In the genomic region with DNA sequence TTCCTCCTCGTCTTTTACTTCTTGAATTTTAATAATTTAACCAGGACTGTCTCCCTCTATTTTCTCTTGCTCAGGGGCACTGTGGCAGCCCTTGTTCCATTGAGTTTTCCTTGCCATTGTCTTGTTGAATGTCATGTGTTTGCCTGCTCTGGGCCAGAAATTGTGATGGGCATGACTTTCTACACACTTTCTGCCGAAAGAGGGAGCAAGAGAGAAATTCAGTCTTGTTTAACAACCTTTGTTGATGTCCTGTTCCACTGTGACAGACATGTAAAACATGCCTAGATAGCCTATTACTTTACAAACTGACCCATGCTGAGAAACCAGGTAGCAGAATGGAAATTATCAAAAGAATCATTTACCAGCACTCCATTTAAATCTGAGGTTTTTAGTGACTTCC, we compare ENCODE assay signal across 11 mouse cellular contexts. TPM values are rescaled to one million over a fixed set of nuclear protein-coding genes. Genes with fewer than 3 reads are reported as not detected.
DNase-seq lines count a peak whose midpoint lies in the region; ATAC-seq and TF ChIP-seq lines count a peak whose summit lies in the region.
"Had no signal": no experiment of that assay in that cellular context is flagged by ENCODE, and none has a peak within 500 bp of the region (broad histone marks: within the 10 kb centered on the region; RNA-seq: fewer than 3 reads in every experiment).

No protein-coding gene starts in this region.

- H3K27ac ChIP-seq in intestine, postnatal 0 days (ENCODE audit: low read depth, low read length), result no peak overlapping the region
- H3K27ac ChIP-seq in intestine, embryonic 16.5 days (ENCODE audit: low read length), result no peak overlapping the region
- no peak overlapping the region for H3K27ac ChIP-seq in lung, embryonic 14.5 days (ENCODE audit: low read depth)
- H3K27ac ChIP-seq: hindbrain, embryonic 14.5 days; liver, embryonic 15.5 days had no signal

- CTCF ChIA-PET in Patski (lab: Charles Lee), result interaction anchor here (1.1 kb wide), 1 partner anchor 11 kb away, joined by 3 read pairs; no protein-coding TSS in a partner anchor

- in situ Hi-C loops in Patski (cut with MboI; ENCODE audit: low pct_unique_long_range_greater_than_20kb), result no loop called here

- H3K9ac ChIP-seq in intestine, postnatal 0 days (ENCODE audit: low read depth, low read length), result no peak overlapping the region
- no peak overlapping the region for H3K9ac ChIP-seq in intestine, embryonic 16.5 days (ENCODE audit: low read depth, low read length)
- H3K9ac ChIP-seq in lung, embryonic 14.5 days, result no peak overlapping the region
- H3K9ac ChIP-seq: hindbrain, embryonic 14.5 days; liver, embryonic 15.5 days had no signal

- POLR2A ChIA-PET in Patski (lab: Charles Lee), result no interaction called here

- no peaks in the 10 kb centered on the region for H3K27me3 ChIP-seq in intestine, postnatal 0 days (replicated peaks; ENCODE audit: control insufficient read depth, insufficient read depth, low read length)
- no peaks in the 10 kb centered on the region for H3K27me3 ChIP-seq in intestine, embryonic 16.5 days (replicated peaks; ENCODE audit: control insufficient read depth, insufficient read depth, low read length)
- H3K27me3 ChIP-seq in lung, embryonic 14.5 days (ENCODE audit: insufficient read depth, low read length), result no peaks in the 10 kb centered on the region
- no peaks in the 10 kb centered on the region for H3K27me3 ChIP-seq in Patski
- H3K27me3 ChIP-seq: CH12.LX; liver, embryonic 15.5 days had no signal

- 79% methylated on average over 2 of the region's 2 CpGs for WGBS in intestine, postnatal 0 days
- 79% methylated on average over 2 of the region's 2 CpGs for WGBS in intestine, embryonic 16.5 days
- WGBS in lung, embryonic 14.5 days, result 80% methylated on average over 2 of the region's 2 CpGs

- peaks cover 33% of the 10 kb centered on the region for H3K36me3 ChIP-seq in intestine, postnatal 0 days (ENCODE audit: control insufficient read depth, insufficient read depth)
- H3K36me3 ChIP-seq in intestine, embryonic 16.5 days (ENCODE audit: control insufficient read depth, insufficient read depth, low read length), result 0 out of 2 replicates have a peak, but pooled peaks cover 3% of the 10 kb centered on the region
- peaks cover 45% of the 10 kb centered on the region for H3K36me3 ChIP-seq in lung, embryonic 14.5 days (ENCODE audit: insufficient read depth)

- H3K4me2 ChIP-seq in intestine, postnatal 0 days (replicated peaks; ENCODE audit: low read depth), result no peak overlapping the region
- no peak overlapping the region for H3K4me2 ChIP-seq in intestine, embryonic 16.5 days (ENCODE audit: low read depth, low read length)
- no peak overlapping the region for H3K4me2 ChIP-seq in lung, embryonic 14.5 days
- H3K4me2 ChIP-seq: hindbrain, embryonic 14.5 days; liver, embryonic 15.5 days had no signal

- no peaks in the 10 kb centered on the region for H3K9me3 ChIP-seq in intestine, postnatal 0 days (ENCODE audit: control insufficient read depth)
- no peaks in the 10 kb centered on the region for H3K9me3 ChIP-seq in intestine, embryonic 16.5 days (ENCODE audit: control insufficient read depth, low read length)
- no peaks in the 10 kb centered on the region for H3K9me3 ChIP-seq in lung, embryonic 14.5 days (ENCODE audit: low read depth, low read length)
- H3K9me3 ChIP-seq: liver, embryonic 15.5 days had no signal

- peak; percentile 9 for DNase-seq in lung, embryonic 14.5 days
- DNase-seq in lung, postnatal 4 days, result no peak
- no peak for DNase-seq in Patski (ENCODE audit: low read depth, low spot score)
- peak; percentile 7 for DNase-seq in lung, postnatal 25 days (ENCODE audit: low spot score)
- no peak for DNase-seq in adrenal gland, adult 2 months
- DNase-seq in spleen, adult 18-20 months, result no peak

- TF ChIP-seq CTCF in intestine, postnatal 0 days (IDR thresholded peaks at IDR 0.05; ENCODE audit: low read depth), result peak; percentile 50
- no peak for TF ChIP-seq CTCF in lung, embryonic 14.5 days (IDR thresholded peaks at IDR 0.05; ENCODE audit: low read depth)
- TF ChIP-seq CTCF in Patski (IDR thresholded peaks at IDR 0.05), result peak; percentile 51

- no peaks in the 10 kb centered on the region for H3K4me1 ChIP-seq in intestine, postnatal 0 days (replicated peaks; ENCODE audit: control insufficient read depth, insufficient read depth, low read length)
- no peaks in the 10 kb centered on the region for H3K4me1 ChIP-seq in intestine, embryonic 16.5 days (ENCODE audit: control insufficient read depth, insufficient read depth, low read length)
- no peaks in the 10 kb centered on the region for H3K4me1 ChIP-seq in lung, embryonic 14.5 days (ENCODE audit: insufficient read depth)
- H3K4me1 ChIP-seq: liver, embryonic 15.5 days had no signal

- no peak for ATAC-seq in intestine, postnatal 0 days
- ATAC-seq in intestine, embryonic 16.5 days, result no peak
- ATAC-seq in lung, embryonic 14.5 days (ENCODE audit: insufficient read depth), result no peak
- no peak for ATAC-seq in Patski

- no peak overlapping the region for H3K4me3 ChIP-seq in intestine, postnatal 0 days (ENCODE audit: low read depth, low read length)
- no peak overlapping the region for H3K4me3 ChIP-seq in intestine, embryonic 16.5 days (ENCODE audit: low read length)
- H3K4me3 ChIP-seq in lung, embryonic 14.5 days (ENCODE audit: low read depth, low read length), result no peak overlapping the region
- H3K4me3 ChIP-seq: liver, embryonic 15.5 days had no signal

RNA-seq across cellular contexts. Expression of a gene that starts 33.7 kb away (rescaled TPM):
- 8.3 and 8.9 TPM in 2 replicates for polyA plus RNA-seq in intestine, postnatal 0 days (2015; fragmentation: Nextera tagmentation; extraction: Ambion mirVana)
- polyA plus RNA-seq in intestine, embryonic 16.5 days (2015; fragmentation: Nextera tagmentation; extraction: Ambion mirVana), result 11.8 and 12.7 TPM in 2 replicates
- 9.6 and 11.5 TPM in 2 replicates for polyA plus RNA-seq in lung, embryonic 14.5 days (2014; fragmentation: Nextera tagmentation; extraction: Ambion mirVana)
- polyA plus RNA-seq in Patski (2021), result 6.5 TPM
- 1 to 10 TPM; 9.5 to 10.0 TPM for total RNA-seq in adrenal gland, adult 2 months (2021)
- polyA plus RNA-seq in adrenal gland, adult 2 months (2012; rRNA removed), result 6.0 and 6.8 TPM in 2 replicates

RNA-seq across cellular contexts. Expression of a gene that starts 33.8 kb away (rescaled TPM):
- polyA plus RNA-seq in intestine, postnatal 0 days (2015; fragmentation: Nextera tagmentation; extraction: Ambion mirVana), result 114 and 140 TPM in 2 replicates
- polyA plus RNA-seq in intestine, embryonic 16.5 days (2015; fragmentation: Nextera tagmentation; extraction: Ambion mirVana), result 40.2 and 42.0 TPM in 2 replicates
- polyA plus RNA-seq in lung, embryonic 14.5 days (2014; fragmentation: Nextera tagmentation; extraction: Ambion mirVana), result 177 TPM in 2 replicates
- 156 TPM for polyA plus RNA-seq in Patski (2021)
- 100 to 1,000 TPM; 167 to 268 TPM for total RNA-seq in adrenal gland, adult 2 months (2021)
- polyA plus RNA-seq in adrenal gland, adult 2 months (2012; rRNA removed), result 53.4 and 59.5 TPM in 2 replicates

Comparison
In these comparisons a context has a peak if more than half of its experiments do, and no peak if none do; other contexts are left out.
1. DNase-seq: peak in lung, embryonic 14.5 days (single experiment) and lung, postnatal 25 days (single experiment); none in lung, postnatal 4 days (0 of 2), Patski (single experiment), adrenal gland, adult 2 months (single experiment) and spleen, adult 18-20 months (0 of 2).